Mouse (Mus musculus) thymus, postnatal 25 days (tissue): Measurements from ENCODE around the gene Hacd4.
A peak's percentile ranks its signal among the peaks of the same experiment; 100 is the strongest.

Experiments used
- DNase-seq: peaks from one replicate; pipeline ENCODE4 v3.0.0; 2022

Hacd4 gene

DNA sequence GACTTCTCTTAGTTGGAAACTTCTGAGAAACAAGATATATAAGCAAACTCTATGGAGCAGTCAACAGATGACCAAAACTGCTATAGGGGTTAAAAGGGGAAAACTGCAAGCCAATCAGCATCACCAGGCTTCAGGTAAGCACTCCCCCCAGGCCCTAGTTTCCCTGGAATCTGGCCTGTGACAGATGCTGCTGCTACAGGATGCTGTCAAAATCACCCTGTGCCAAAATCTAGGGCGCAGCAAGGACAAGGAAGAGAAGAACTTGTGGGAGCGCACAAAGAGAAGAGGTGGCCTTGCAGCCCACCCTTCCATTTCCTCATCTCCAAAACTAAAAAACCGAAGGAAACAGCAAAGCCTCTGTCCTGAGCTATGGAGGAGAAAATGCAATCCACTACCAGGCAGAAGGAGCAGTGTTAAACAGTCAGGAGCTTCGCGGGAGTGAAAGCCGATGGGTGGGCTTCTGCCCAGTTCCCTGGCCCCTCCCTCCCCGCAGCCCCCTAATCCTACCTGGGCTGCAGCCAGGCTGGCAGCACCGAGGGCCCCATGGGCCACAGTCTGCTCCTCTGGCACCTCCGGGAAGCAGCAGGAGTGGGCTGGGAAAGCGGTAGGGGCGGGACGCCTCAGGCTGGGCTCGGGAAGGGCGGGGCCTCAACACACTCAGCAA lies at the start of gene Hacd4:
Hacd4 (minus strand) TSS at position 603 of the 664 bp plus-strand sequence.
- no peak for DNase-seq

GRCm38 (mm10) chr4:88488107-88488506 lies 49.4 kb upstream of the Hacd4 start:
- DNase-seq = no peak

- no peak for DNase-seq
Observed at GRCm38 (mm10) chr4:88480130-88480529, 41.4 kb upstream of the Hacd4 start.

- DNase-seq = no peak
Observed at GRCm38 (mm10) chr4:88478809-88479186, 40.1 kb upstream of the Hacd4 start.

- no peak for DNase-seq
Observed at GRCm38 (mm10) chr4:88478177-88478808, 39.6 kb upstream of the Hacd4 start.

DNA sequence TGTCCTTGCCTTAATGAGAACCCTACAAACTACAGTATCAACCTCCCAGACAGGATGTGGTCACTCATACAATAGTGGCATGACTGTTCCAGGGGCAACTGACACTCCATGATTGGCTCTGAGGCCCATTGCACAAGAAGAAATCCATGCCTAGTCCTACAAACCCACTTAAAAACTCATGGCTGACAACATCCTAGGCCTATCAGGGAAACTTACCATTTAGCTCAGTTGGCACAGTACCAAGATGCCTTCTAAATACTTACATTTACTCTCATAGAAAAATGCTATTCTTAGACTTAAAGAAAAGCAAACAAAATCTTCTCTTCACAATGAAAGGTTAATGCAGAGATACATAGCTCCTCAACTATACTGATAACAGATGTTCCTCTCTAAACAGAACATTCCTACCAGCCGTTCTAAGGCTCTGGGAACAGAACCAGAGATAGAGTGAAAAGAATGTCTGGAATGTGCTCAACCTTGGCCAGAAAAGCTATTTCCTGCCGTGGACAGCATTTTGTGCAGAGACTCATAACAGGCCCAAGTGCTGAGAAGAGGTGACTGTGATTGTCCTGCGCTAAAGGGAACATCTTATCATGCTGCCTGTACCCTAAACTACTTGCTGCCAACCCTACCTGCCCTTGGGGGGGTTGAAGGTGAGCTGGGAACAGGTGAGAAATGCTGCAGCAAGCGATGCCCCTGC lies 37.9 kb upstream of the Hacd4 start:
- DNase-seq = no peak

DNA sequence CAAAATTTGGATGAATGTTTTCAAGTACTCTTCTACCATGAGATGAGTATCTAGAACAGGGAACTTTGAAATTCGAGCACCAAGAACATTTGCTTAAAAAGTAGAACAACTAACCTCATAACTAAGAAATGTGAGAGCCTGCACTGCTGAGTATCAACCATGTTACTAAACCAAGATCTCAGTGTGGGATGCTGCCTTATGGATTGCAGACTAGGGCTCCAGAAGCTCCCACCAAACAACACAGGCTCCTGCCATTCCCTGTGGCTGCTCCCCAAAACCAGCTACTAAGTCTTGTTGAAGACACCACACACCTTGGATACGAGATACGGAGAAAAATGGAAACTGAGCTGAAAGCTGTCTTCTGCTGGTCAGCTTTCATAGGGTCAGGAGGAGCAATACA lies 37.4 kb upstream of the Hacd4 start:
- no peak for DNase-seq

DNA sequence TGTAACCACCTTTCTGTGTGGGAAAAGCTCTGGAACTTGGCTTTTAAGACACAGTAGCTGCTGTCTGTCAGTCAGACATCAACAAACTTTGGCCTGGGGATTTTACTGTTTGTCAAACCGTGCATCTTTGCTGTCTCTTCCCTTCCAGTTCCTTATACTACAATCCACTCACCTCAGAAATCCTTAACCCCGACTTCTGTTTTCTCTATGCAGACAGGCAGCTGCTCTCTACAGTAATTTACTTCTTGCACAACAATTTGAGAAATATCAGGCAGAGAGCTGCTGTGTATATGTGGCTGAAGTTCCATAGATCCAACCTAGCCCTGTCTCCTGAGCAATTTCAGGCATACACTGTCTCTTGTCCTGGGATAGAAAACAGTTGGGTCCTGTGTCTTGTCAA lies 32.8 kb upstream of the Hacd4 start:
- DNase-seq = no peak

GRCm38 (mm10) chr4:88464574-88464973 lies 25.8 kb upstream of the Hacd4 start:
- no peak for DNase-seq

GRCm38 (mm10) chr4:88462981-88463646 lies 24.4 kb upstream of the Hacd4 start:
- DNase-seq = no peak

DNA sequence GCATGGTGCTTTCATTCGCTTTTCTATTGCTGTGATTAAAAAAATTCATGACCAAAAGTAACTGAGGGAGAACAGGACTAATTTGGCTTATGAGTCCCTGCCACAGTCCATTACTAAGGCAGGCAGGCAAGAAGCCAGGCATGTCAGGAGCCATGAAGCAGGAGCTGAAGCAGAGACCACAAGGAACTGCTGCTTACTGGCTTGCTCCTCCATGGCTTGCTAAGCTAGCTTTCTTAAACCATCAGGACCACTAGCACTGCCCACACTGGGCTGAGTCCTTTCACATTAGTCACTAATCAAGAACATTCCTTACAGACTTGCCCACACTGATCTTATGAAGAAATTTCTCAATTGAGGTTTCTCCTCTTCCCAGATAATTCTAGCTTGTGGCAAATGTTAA lies 23.8 kb upstream of the Hacd4 start:
- no peak for DNase-seq

DNA sequence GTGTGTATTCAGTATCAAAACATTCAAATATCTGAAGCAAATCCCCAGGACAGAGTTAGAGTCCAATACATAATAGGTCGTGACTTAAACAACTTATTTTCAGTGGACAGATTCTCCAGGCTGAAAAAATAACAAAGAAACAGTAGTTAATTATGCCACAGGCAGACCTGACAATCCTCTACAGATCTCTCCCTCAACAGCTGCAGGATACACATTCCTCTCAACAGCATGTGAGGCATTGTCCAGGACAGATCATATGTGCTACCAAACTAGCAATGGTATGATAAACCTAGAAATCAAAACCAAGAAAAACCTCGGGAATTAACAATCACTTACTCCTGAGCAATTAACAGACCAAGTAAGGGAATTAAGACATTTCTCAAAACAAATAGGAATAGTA lies 22.6 kb upstream of the Hacd4 start:
- no peak for DNase-seq

DNA sequence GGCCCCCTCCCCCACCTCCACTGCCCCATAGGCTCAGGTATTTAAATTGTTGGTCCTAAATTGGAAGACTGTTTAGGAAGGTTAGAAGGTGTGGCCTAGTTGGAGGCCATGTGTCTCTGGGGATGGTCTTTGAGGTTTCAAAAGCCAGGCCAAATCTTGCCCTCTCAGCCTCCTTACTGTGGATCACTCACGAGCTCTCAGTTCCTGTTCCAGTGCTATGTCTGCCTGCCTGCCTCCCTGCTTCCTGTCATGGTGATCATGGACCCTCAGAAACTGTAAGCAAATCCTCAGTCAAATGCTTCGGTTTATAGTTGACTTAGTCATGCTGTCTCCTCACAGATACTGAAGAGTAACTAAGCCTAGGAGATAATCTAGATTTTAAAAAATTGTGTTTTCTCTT lies 19.9 kb upstream of the Hacd4 start:
- no peak for DNase-seq

DNA sequence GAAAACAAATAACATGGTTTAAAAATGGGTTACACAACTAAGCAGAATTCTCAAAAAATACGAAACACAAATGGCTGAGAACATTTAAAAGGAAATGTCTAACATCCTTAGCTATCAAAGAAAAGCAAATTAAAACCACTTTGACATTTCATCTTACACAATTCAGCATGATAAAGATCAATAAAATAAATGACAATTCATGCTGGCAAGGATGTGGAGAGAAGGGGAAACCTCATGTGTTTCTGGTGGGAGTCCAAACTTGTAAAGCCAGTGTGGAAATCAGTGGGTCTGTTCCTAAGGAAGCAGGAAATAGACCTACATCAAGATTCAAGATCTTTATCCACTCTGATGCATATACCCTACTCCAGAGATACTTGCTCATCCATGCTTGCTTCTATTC lies 19.4 kb upstream of the Hacd4 start:
- no peak for DNase-seq

DNA sequence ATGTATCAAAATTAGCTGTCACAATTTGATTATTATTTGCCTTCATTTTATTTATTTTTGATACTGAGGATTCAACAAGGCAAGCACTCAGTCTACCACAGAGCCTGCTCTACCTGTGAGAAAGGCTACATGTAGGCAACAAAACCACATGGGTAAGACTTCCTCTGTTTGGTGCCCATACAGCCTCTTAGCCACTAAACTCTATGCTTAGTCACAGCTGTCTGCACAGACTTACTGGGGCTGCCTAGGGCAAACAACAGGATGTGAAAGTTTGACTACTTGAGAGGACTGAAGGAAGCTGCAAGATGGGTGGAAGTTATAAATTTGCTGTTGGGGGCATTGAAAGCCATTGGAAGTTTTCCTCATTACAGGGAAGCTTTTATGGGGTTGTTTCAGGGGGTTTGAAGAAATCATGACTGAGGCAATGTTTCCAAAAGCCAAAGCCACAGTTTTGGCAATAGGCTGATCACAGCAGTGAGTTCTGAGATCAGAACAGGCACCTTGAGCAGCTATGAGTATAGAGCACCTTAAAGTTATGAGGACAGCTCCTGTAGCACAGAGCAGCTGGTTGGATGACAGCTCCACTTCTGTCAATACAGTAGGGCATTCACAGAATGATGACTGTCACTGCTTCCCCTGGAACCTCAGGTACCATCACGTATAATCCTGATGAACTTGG lies 11.5 kb upstream of the Hacd4 start:
- peak; percentile 8 for DNase-seq

DNA sequence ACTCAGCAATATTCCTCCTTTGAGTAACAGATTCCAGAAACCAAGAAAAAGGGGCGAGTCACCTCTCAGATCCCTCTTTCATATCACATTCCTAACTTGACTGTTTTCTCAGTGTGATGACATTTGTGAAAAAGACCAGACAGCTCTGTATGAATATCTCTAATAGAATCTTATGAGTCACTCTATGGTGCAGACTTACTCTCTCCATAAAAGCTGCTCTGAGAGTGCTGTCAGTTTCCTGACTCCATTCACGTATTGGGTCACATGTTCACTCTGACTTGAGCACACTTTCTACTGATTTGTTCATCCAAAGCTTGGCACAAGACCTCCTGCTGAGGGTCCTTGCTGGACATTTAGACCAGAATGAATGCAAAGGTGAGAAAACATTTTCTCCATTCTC lies 10.2 kb upstream of the Hacd4 start:
- no peak for DNase-seq

- no peak for DNase-seq
Observed at GRCm38 (mm10) chr4:88440814-88441213, 2.1 kb upstream of the Hacd4 start.

- no peak for DNase-seq
Observed at GRCm38 (mm10) chr4:88439669-88440123, 968 bp upstream of the Hacd4 start.

GRCm38 (mm10) chr4:88438990-88439329 lies 232 bp upstream of the Hacd4 start:
- no peak for DNase-seq

DNA sequence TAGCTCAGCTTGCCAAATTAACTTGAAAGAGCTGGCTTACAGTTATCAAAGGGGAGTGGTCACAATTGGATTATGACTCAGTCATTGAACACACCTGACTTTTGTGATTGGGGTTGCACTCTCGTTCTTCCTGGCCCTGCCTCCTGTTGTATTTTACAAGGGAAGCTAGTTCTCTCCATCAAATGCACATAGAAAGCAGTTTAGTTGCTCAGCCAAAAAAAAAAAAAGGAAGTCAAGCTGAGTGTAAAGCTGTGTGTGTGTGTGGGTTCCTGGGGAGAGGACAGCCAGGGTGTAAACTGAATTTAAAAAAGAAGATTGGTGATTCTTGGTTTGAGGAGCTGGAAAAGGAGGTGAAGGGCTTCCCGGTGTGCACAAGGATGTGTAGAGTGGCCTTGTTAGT lies 811 bp downstream of the Hacd4 start:
- DNase-seq = no peak

- no peak for DNase-seq
Observed at GRCm38 (mm10) chr4:88437166-88437565, 1.6 kb downstream of the Hacd4 start.

- DNase-seq = no peak
Observed at GRCm38 (mm10) chr4:88436593-88437165, 2.0 kb downstream of the Hacd4 start.
